Comparison of ENCODE assay signal across 15 mouse cellular contexts in the genomic region with DNA sequence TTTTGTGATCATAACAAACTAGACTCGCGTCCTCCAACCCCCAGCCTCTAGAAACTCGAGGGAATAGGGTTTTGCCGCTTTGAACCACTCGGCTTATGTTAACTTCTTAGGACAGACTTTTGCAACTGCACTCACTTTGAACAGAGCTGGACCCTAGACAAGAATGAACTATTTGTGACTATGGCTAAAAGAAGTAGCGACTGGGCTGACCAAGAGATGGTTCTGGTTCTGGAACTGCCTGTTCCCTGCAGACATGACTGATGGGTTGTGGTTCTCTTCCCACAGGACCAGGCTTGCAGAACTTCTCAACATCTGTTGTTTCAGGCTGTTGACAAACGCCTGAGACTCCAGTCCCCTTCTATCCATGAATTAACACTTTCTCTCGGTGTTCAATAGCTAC. TPM values are rescaled to one million over a fixed set of nuclear protein-coding genes. Genes with fewer than 3 reads are reported as not detected.
DNase-seq lines count a peak whose midpoint lies in the region; ATAC-seq and TF ChIP-seq lines count a peak whose summit lies in the region.
"Had no signal": no experiment of that assay in that cellular context is flagged by ENCODE, and none has a peak within 500 bp of the region (broad histone marks: within the 10 kb centered on the region; RNA-seq: fewer than 3 reads in every experiment).

No protein-coding gene starts in this region.

- intact Hi-C loops in gastrocnemius, adult 2 months (cut with DNase I): no loop called here
- intact Hi-C loops in heart, postnatal 10 days (cut with DNase I): no loop called here

- peak; percentile 22 for DNase-seq in gastrocnemius, adult 2 months
- DNase-seq in gastrocnemius, postnatal 10 days: no peak
- no peak for DNase-seq in heart, postnatal 0 days (ENCODE audit: low spot score)
- no peak for DNase-seq in heart, postnatal 10 days
- DNase-seq in thymus, postnatal 4 days: peak; percentile 45
- DNase-seq in thymus, postnatal 36 days: no peak
- peak; percentile 66 for DNase-seq in skeletal muscle tissue, adult 2 months (ENCODE audit: low read depth, low spot score)
- DNase-seq: adrenal gland, postnatal 10 days; cerebellum, adult 9-10 months; left cerebral cortex, postnatal 4 days had no signal

- no peak overlapping the region for H3K4me3 ChIP-seq in gastrocnemius, adult 2 months
- H3K4me3 ChIP-seq in heart, postnatal 0 days (ENCODE audit: low read depth, low read length): no peak overlapping the region
- H3K4me3 ChIP-seq: hindbrain, embryonic 12.5 days; limb, embryonic 15.5 days; midbrain, embryonic 13.5 days had no signal

- no peak for TF ChIP-seq EP300 in heart, postnatal 0 days (IDR thresholded peaks at IDR 0.05; ENCODE audit: low read depth)

- no peak for TF ChIP-seq CTCF in gastrocnemius, adult 2 months (IDR thresholded peaks at IDR 0.05)
- TF ChIP-seq CTCF in heart, postnatal 0 days (IDR thresholded peaks at IDR 0.05; ENCODE audit: low read depth): no peak

- H3K27ac ChIP-seq in gastrocnemius, adult 2 months: no peak overlapping the region
- H3K27ac ChIP-seq in heart, postnatal 0 days (ENCODE audit: low read depth): peak overlapping the region; percentile 46; the same call in 1 of the 2 replicates
- H3K27ac ChIP-seq: limb, embryonic 15.5 days; liver, embryonic 14.5 days; midbrain, embryonic 13.5 days had no signal

- ATAC-seq in heart, postnatal 0 days (ENCODE audit: insufficient read depth, low read depth): no peak
- no peak for ATAC-seq in megakaryocyte-erythroid progenitor cell, adult 5-6 weeks (replicated peaks; ENCODE audit: low FRiP score, low TSS enrichment, poor library complexity, severe bottlenecking)

- no peaks in the 10 kb centered on the region for H3K9me3 ChIP-seq in heart, postnatal 0 days (replicated peaks; ENCODE audit: control insufficient read depth, low read length)
- H3K9me3 ChIP-seq: hindbrain, embryonic 12.5 days; limb, embryonic 15.5 days; midbrain, embryonic 13.5 days had no signal

- no peak overlapping the region for H3K4me2 ChIP-seq in heart, postnatal 0 days (ENCODE audit: low read depth, low read length)

- H3K4me1 ChIP-seq in heart, postnatal 0 days (ENCODE audit: control insufficient read depth, insufficient read depth): peaks cover 28% of the 10 kb centered on the region

- H3K9ac ChIP-seq in heart, postnatal 0 days (replicated peaks; ENCODE audit: low read depth, low read length): no peak overlapping the region
- H3K9ac ChIP-seq: hindbrain, embryonic 12.5 days; limb, embryonic 15.5 days; liver, embryonic 14.5 days; midbrain, embryonic 13.5 days had no signal

- H3K36me3 ChIP-seq in heart, postnatal 0 days (replicated peaks; ENCODE audit: control insufficient read depth, insufficient read depth, low read length): no peaks in the 10 kb centered on the region
- H3K36me3 ChIP-seq: hindbrain, embryonic 12.5 days; limb, embryonic 15.5 days; midbrain, embryonic 13.5 days had no signal

- WGBS in heart, postnatal 0 days: 67% methylated on average over 8 of the region's 8 CpGs

- H3K27me3 ChIP-seq in heart, postnatal 0 days (ENCODE audit: control insufficient read depth, insufficient read depth, low read length): no peaks in the 10 kb centered on the region

RNA-seq across cellular contexts. Expression of gene Znrf2, which starts 57.5 kb away (rescaled TPM):
- total RNA-seq in gastrocnemius, adult 2 months (2021): 10 to 100 TPM; 12.6 to 14.9 TPM
- total RNA-seq in gastrocnemius, postnatal 10 days (2021): 10 to 100 TPM; 10.2 to 10.4 TPM
- total RNA-seq in heart, postnatal 0 days (2014; rRNA removed; ENCODE audit: low replicate concordance): 7.1 and 31.3 TPM in 2 replicates
- polyA plus RNA-seq in heart, postnatal 0 days (2015; fragmentation: Nextera tagmentation; extraction: Ambion mirVana): 3.7 and 4.3 TPM in 2 replicates
- total RNA-seq in heart, postnatal 10 days (2021): 10 to 100 TPM; 24.0 to 27.6 TPM
- total RNA-seq in megakaryocyte-erythroid progenitor cell, adult 5-6 weeks (2014; fragmentation: Nextera tagmentation): 16.1 and 25.6 TPM in 2 replicates
- total RNA-seq in megakaryocyte-erythroid progenitor cell, adult 5-6 weeks (2017): 27.2 and 46.6 TPM in 2 replicates

Comparison
In these comparisons a context has a peak if more than half of its experiments do, and no peak if none do; other contexts are left out.
1. DNase-seq: peak in gastrocnemius, adult 2 months (single experiment), thymus, postnatal 4 days (single experiment) and skeletal muscle tissue, adult 2 months (single experiment); none in gastrocnemius, postnatal 10 days (single experiment), heart, postnatal 0 days (single experiment), heart, postnatal 10 days (0 of 2) and thymus, postnatal 36 days (0 of 2).